Mouse (Mus musculus) myocyte (in vitro differentiated cells): ENCODE measurements around the gene Tmem178.

Source experiments
- CEBPB ChIP-seq: IDR thresholded peaks from 2 replicates; pipeline ENCODE4 v1.6.1; 2011; ENCODE audit warnings: mild to moderate bottlenecking, moderate library complexity; ENCODE audit not compliant: poor library complexity, insufficient read depth, severe bottlenecking
- E2F4 ChIP-seq: IDR thresholded peaks from one replicate; pipeline ENCODE4 v1.6.1; 2011; ENCODE audit warnings: mild to moderate bottlenecking, control low read depth, moderate library complexity; ENCODE audit not compliant: insufficient read depth
- MYOD1 ChIP-seq, 3 experiments: IDR thresholded peaks; one replicate each; pipeline ENCODE4 v1.6.1; 2011; ENCODE audit warnings: control low read depth in 2 of 3, low read depth in 2 of 3, mild to moderate bottlenecking in 2 of 3, moderate library complexity in 1 of 3; ENCODE audit not compliant: insufficient read length in 2 of 3, control insufficient read depth in 1 of 3
- MYOG ChIP-seq, 3 experiments: IDR thresholded peaks; one replicate each; pipeline ENCODE4 v1.6.1; 2011; ENCODE audit warnings: control low read depth in 2 of 3, low read depth in 2 of 3, mild to moderate bottlenecking in 2 of 3; ENCODE audit not compliant: insufficient read length in 2 of 3, control insufficient read depth in 1 of 3, insufficient read depth in 1 of 3
- POLR2A ChIP-seq: IDR thresholded peaks from one replicate; pipeline ENCODE4 v1.6.1; 2011; ENCODE audit warnings: low read depth, mild to moderate bottlenecking, control low read depth, moderate library complexity; ENCODE audit not compliant: insufficient read length
- REST ChIP-seq: IDR thresholded peaks from one replicate; pipeline ENCODE4 v1.6.1; 2011; ENCODE audit warnings: mild to moderate bottlenecking, control low read depth, moderate library complexity; ENCODE audit not compliant: insufficient read depth, insufficient read length
- TCF12 ChIP-seq: IDR thresholded peaks from one replicate; pipeline ENCODE4 v1.6.1; 2011; ENCODE audit warnings: mild to moderate bottlenecking, control low read depth; ENCODE audit not compliant: poor library complexity, insufficient read depth, severe bottlenecking

DNA sequence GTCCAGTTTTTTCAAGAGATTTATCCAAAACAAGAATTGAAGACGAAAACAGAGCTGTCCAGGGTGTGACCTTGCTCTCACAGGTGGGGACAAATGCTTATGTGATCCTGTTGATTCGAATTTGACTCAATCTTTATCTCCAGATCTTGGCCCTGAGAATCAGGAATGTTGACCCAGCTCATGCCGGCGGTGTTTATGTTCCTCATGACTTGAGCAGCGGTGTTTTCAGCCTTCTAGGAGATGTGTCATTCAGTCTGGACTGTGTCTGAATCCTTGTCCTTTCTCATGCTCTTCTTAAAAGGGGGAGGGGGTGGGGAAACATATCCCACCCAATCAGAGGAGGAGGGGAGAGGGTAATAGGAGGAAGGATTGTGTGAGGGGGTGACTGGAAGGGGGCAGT, 7.9 kb upstream of the Tmem178 start:
- TF ChIP-seq MYOG (IDR thresholded peaks at IDR 0.05; ENCODE audit: control insufficient read depth in 1 of 3, insufficient read depth in 1 of 3, insufficient read length in 2 of 3, low read depth in 2 of 3) (no peak), TCF12 (no peak), CEBPB (no peak), POLR2A (no peak), E2F4 (no peak), REST (no peak), MYOD1 (IDR thresholded peaks at IDR 0.05; ENCODE audit: control insufficient read depth in 1 of 3, insufficient read length in 2 of 3, low read depth in 2 of 3) (no peak)
